Mouse (Mus musculus) midbrain, embryonic 16.5 days (tissue): ENCODE data around the gene Fam221b. TPM values are rescaled to one million over a fixed set of nuclear protein-coding genes. Genes with fewer than 3 reads are reported as not detected.

ENCODE experiments used
- ATAC-seq: fragments of 200-750 bp; cut with Nextera tagmentation; 2 replicates; pipeline ENCODE4 v1.8.0; 2017; ENCODE audit warnings: moderate TSS enrichment
- H3K27ac ChIP-seq: fragments of 300-500 bp; sonication (generic); 2 replicates; pipeline ENCODE4 v1.5.1; 2014; ENCODE audit warnings: mild to moderate bottlenecking, low read length, mixed read lengths
- H3K27me3 ChIP-seq: fragments of 300-500 bp; sonication (generic); 2 replicates; pipeline ENCODE4 v1.6.1; 2014; ENCODE audit warnings: low read depth, low read length, mixed read lengths; ENCODE audit not compliant: control insufficient read depth, insufficient read depth
- H3K36me3 ChIP-seq: fragments of 300-500 bp; sonication (generic); 2 replicates; pipeline ENCODE4 v1.6.1; 2014; ENCODE audit warnings: mild to moderate bottlenecking, low read length, moderate library complexity, mixed read lengths; ENCODE audit not compliant: control insufficient read depth, insufficient read depth
- H3K4me1 ChIP-seq: fragments of 300-500 bp; sonication (generic); 2 replicates; pipeline ENCODE4 v1.6.1; 2014; ENCODE audit warnings: mild to moderate bottlenecking, low read length, mixed read lengths; ENCODE audit not compliant: control insufficient read depth, insufficient read depth
- H3K4me2 ChIP-seq: fragments of 300-500 bp; sonication (generic); 2 replicates; pipeline ENCODE4 v1.6.1; 2014; ENCODE audit warnings: mild to moderate bottlenecking, low read length, mixed read lengths
- H3K4me3 ChIP-seq: fragments of 300-500 bp; sonication (generic); 2 replicates; pipeline ENCODE4 v1.5.1; 2014; ENCODE audit warnings: low read depth, mild to moderate bottlenecking, low read length, moderate library complexity, mixed read lengths
- H3K9ac ChIP-seq: fragments of 300-500 bp; sonication (generic); 2 replicates; pipeline ENCODE4 v1.6.1; 2014; ENCODE audit warnings: low read depth, low read length, mixed read lengths
- H3K9me3 ChIP-seq: fragments of 300-500 bp; sonication (generic); replicated peaks from 2 replicates; pipeline ENCODE4 v1.6.1; 2014; ENCODE audit warnings: mild to moderate bottlenecking, low read length, mixed read lengths; ENCODE audit not compliant: control insufficient read depth, poor library complexity, severe bottlenecking
- WGBS: fragments of 180-500 bp; shearing (Covaris S2); extraction: QIAGEN DNeasy Blood & Tissue Kit; methylation state at CpG from one replicate; pipeline ENCODE4 v1.1.7; 2014; 5-methylcytosine and 5-hydroxymethylcytosine counted together
- polyA plus RNA-seq: library from polyadenylated mRNA; unstranded; fragments of >200 nt; fragmentation: Nextera tagmentation; extraction: Ambion mirVana; gene quantifications from 2 replicates; pipeline ENCODE4 v1.2.1, GENCODE M21; 2015

Fam221b gene
- polyA plus RNA-seq, 1 experiment from 2014 or later, result 1.1 TPM

DNA sequence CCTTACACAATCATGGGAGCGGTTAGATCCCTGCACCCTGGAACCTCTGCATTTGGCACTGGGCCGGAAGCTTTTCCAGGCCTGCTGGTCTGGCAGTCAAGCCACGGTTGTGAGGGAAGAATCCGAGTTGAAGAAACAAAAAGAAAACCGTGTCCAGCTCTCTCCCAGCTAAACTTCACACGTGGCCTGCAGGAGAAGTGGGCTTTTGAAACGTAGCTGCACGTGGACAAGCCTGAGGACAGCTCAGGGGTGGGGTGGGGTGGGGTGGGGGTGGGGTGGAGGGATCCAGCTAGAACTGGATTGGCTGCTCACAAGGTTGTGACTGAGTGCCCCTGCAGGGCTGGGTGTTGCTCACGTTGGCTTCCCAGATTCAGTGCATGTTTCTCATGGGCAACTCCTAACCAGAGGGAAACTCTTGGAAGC, 26.3 kb upstream of the Fam221b start:
- H3K4me3 ChIP-seq, result no peak overlapping the region
- no peak overlapping the region for H3K27ac ChIP-seq
- no peak overlapping the region for H3K4me2 ChIP-seq
- peaks cover 5% of the 10 kb centered on the region for H3K36me3 ChIP-seq
- H3K27me3 ChIP-seq, result no peaks in the 10 kb centered on the region
- H3K9me3 ChIP-seq, result no peaks in the 10 kb centered on the region
- ATAC-seq, result no peak
- no peaks in the 10 kb centered on the region for H3K4me1 ChIP-seq
- H3K9ac ChIP-seq, result no peak overlapping the region
- WGBS, result 25% methylated on average over 9 of the region's 9 CpGs

GRCm38 (mm10) chr4:43694439-43695248, 25.7 kb upstream of the Fam221b start:
- no peak overlapping the region for H3K9ac ChIP-seq
- H3K4me3 ChIP-seq, result no peak overlapping the region
- H3K4me1 ChIP-seq, result no peaks in the 10 kb centered on the region
- no peak for ATAC-seq
- 92% methylated on average over 1 of the region's 1 CpGs for WGBS
- H3K9me3 ChIP-seq, result no peaks in the 10 kb centered on the region
- peaks cover 11% of the 10 kb centered on the region for H3K36me3 ChIP-seq
- no peak overlapping the region for H3K4me2 ChIP-seq
- no peaks in the 10 kb centered on the region for H3K27me3 ChIP-seq
- no peak overlapping the region for H3K27ac ChIP-seq

GRCm38 (mm10) chr4:43693806-43694241, 24.9 kb upstream of the Fam221b start:
- no peaks in the 10 kb centered on the region for H3K27me3 ChIP-seq
- no peak overlapping the region for H3K9ac ChIP-seq
- H3K4me1 ChIP-seq, result no peaks in the 10 kb centered on the region
- H3K9me3 ChIP-seq, result no peaks in the 10 kb centered on the region
- no peak overlapping the region for H3K27ac ChIP-seq
- WGBS, result 80% methylated on average over 5 of the region's 5 CpGs
- peaks cover 16% of the 10 kb centered on the region for H3K36me3 ChIP-seq
- H3K4me3 ChIP-seq, result no peak overlapping the region
- ATAC-seq, result no peak
- H3K4me2 ChIP-seq, result no peak overlapping the region

GRCm38 (mm10) chr4:43691026-43691425, 22.1 kb upstream of the Fam221b start:
- no peak overlapping the region for H3K4me2 ChIP-seq
- no peaks in the 10 kb centered on the region for H3K4me1 ChIP-seq
- no peak overlapping the region for H3K27ac ChIP-seq
- H3K9ac ChIP-seq, result no peak overlapping the region
- 88% methylated on average over 5 of the region's 5 CpGs for WGBS
- H3K4me3 ChIP-seq, result no peak overlapping the region
- H3K27me3 ChIP-seq, result no peaks in the 10 kb centered on the region
- no peaks in the 10 kb centered on the region for H3K9me3 ChIP-seq
- H3K36me3 ChIP-seq, result peaks cover 23% of the 10 kb centered on the region
- no peak for ATAC-seq

DNA sequence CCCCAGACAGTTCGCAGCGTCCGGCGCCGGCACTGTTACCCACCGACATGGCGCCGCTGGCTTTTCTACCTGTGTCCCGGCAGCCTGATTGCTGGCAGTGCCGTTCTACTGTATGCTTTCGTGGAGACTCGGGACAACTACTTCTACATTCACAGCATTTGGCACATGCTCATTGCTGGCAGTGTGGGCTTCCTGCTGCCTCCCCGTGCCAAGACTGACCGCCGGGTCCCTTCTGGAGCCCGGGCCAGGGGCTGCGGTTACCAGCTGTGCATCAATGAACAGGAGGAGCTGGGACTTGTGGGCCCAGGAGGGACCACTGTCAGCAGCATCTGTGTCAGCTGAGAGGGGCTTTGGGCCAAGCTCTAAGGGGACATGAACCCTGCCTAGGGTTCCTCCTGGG, 21.1 kb upstream of the Fam221b start:
- H3K9ac ChIP-seq, result no peak overlapping the region
- H3K4me2 ChIP-seq, result no peak overlapping the region
- 91% methylated on average over 17 of the region's 17 CpGs for WGBS
- H3K4me1 ChIP-seq, result no peaks in the 10 kb centered on the region
- H3K27me3 ChIP-seq, result no peaks in the 10 kb centered on the region
- H3K36me3 ChIP-seq, result peaks cover 32% of the 10 kb centered on the region
- H3K27ac ChIP-seq, result no peak overlapping the region
- no peak overlapping the region for H3K4me3 ChIP-seq
- no peaks in the 10 kb centered on the region for H3K9me3 ChIP-seq
- no peak for ATAC-seq

GRCm38 (mm10) chr4:43679416-43680043, 10.6 kb upstream of the Fam221b start:
- peaks cover 35% of the 10 kb centered on the region for H3K36me3 ChIP-seq
- no peak overlapping the region for H3K27ac ChIP-seq
- 94% methylated on average over 7 of the region's 7 CpGs for WGBS
- no peaks in the 10 kb centered on the region for H3K9me3 ChIP-seq
- ATAC-seq, result no peak
- no peaks in the 10 kb centered on the region for H3K4me1 ChIP-seq
- H3K27me3 ChIP-seq, result no peaks in the 10 kb centered on the region
- H3K9ac ChIP-seq, result no peak overlapping the region
- no peak overlapping the region for H3K4me3 ChIP-seq
- H3K4me2 ChIP-seq, result no peak overlapping the region

DNA sequence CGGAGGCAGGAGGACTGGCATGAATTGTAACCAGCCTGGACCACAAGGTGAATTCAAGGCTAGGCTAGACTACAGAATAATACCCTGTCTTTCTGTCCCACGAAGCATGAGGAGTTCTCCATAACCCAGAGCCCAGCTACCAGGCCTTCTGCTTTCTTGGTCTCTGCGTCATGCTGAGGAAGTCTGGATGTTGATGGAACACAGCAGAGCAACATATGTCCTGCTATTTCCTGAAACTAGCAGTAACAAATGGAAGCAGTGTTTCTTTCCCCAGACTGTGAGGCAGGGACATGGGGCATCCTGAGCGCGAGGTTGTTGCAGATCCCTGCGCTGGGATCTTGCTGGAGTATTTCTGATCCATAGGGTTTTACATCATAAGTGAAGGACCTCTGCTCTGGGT, 9.6 kb upstream of the Fam221b start:
- no peaks in the 10 kb centered on the region for H3K27me3 ChIP-seq
- H3K9me3 ChIP-seq, result no peaks in the 10 kb centered on the region
- H3K4me1 ChIP-seq, result no peaks in the 10 kb centered on the region
- no peak overlapping the region for H3K27ac ChIP-seq
- H3K4me2 ChIP-seq, result no peak overlapping the region
- no peak overlapping the region for H3K9ac ChIP-seq
- WGBS, result 84% methylated on average over 6 of the region's 6 CpGs
- H3K36me3 ChIP-seq, result peaks cover 38% of the 10 kb centered on the region
- H3K4me3 ChIP-seq, result no peak overlapping the region
- ATAC-seq, result no peak

DNA sequence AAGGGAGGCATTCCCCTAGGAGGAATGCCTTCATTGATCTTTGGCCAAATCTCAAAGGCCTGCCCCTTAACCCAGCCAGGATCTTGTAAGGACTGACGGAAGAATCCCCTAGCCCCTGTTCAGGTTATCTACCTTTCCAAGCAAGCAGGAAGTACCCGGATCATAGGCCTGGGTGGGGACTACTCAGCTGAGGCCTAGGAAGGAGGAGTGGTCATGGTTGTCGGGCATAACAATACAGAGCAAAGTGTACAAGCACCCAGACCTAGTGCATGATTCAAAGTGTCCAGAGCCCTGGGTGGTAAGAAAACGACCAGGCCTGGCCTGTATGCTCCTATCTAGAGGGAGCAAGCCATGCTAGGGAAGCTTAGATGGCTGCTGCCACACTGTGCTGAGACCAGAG, 6.7 kb upstream of the Fam221b start:
- Histone ChIP-seq H3K36me3 (peaks cover 23% of the 10 kb centered on the region; the same call in 1 of the 2 replicates), H3K4me2 (no peak overlapping the region), H3K4me3 (no peak overlapping the region), H3K4me1 (peaks cover 24% of the 10 kb centered on the region), H3K9me3 (no peaks in the 10 kb centered on the region), H3K9ac (no peak overlapping the region), H3K27ac (no peak overlapping the region), H3K27me3 (no peaks in the 10 kb centered on the region)
- 80% methylated on average over 4 of the region's 4 CpGs for WGBS
- ATAC-seq, result no peak

DNA sequence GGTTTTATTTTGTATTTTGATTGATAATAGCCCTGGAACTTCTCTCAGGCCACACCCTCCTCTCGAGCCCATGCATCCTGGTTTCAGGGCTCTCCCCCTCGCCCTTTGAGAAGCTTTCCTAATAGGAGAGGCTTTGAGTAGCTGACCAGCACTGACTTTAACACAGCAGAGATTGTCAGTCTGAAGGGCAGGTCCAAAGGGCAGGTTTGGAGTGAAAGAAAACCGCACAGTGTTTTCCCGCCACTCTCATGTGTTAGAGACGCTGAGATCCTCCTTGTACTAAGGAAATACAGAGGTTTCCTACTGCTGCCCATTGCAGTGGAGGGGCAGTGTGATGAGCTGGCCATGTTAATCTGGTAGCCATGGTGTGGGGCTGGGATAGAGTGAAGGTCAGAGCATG, 6.0 kb upstream of the Fam221b start:
- H3K27ac ChIP-seq, result no peak overlapping the region
- no peaks in the 10 kb centered on the region for H3K9me3 ChIP-seq
- H3K4me3 ChIP-seq, result no peak overlapping the region
- no peak for ATAC-seq
- H3K4me1 ChIP-seq, result peaks cover 31% of the 10 kb centered on the region
- no peaks in the 10 kb centered on the region for H3K27me3 ChIP-seq
- H3K36me3 ChIP-seq, result peaks cover 21% of the 10 kb centered on the region; the same call in 1 of the 2 replicates
- 81% methylated on average over 5 of the region's 5 CpGs for WGBS
- no peak overlapping the region for H3K4me2 ChIP-seq
- no peak overlapping the region for H3K9ac ChIP-seq
